Mouse (Mus musculus) CH12.LX (cell line): ENCODE results near the gene Gm20518. TPM values are rescaled to one million over a fixed set of nuclear protein-coding genes. Genes with fewer than 3 reads are reported as not detected.

ENCODE experiments used
- DNase-seq: peaks from one replicate; pipeline ENCODE4 v3.0.0-alpha.2; 2013; ENCODE audit errors: extremely low read depth
- H3K27ac ChIP-seq: 2 replicates; pipeline ENCODE4 v1.5.1; 2012; ENCODE audit warnings: low read depth, mild to moderate bottlenecking, control low read depth, moderate library complexity; ENCODE audit not compliant: insufficient read depth
- H3K27me3 ChIP-seq: replicated peaks from 2 replicates; pipeline ENCODE3; 2012; ENCODE audit warnings: inconsistent platforms
- H3K36me3 ChIP-seq, 2 experiments: replicated peaks in 1 of 2; 2 replicates each; pipeline versions ENCODE3 to v1.6.1; 2012; ENCODE audit warnings: inconsistent platforms in 1 of 2, low read length in 1 of 2, mild to moderate bottlenecking in 1 of 2, mixed read lengths in 1 of 2, moderate library complexity in 1 of 2; ENCODE audit not compliant: control insufficient read depth in 1 of 2, insufficient read depth in 1 of 2
- H3K4me1 ChIP-seq, 2 experiments: 2 replicates each; pipeline ENCODE4 v1.6.1; 2012; ENCODE audit warnings: inconsistent platforms in 1 of 2, moderate library complexity in 1 of 2; ENCODE audit not compliant: insufficient read depth in 2 of 2, control insufficient read depth in 1 of 2
- H3K4me2 ChIP-seq: 2 replicates; pipeline ENCODE4 v1.6.1; 2012; ENCODE audit warnings: low read depth, mild to moderate bottlenecking, control low read depth; ENCODE audit not compliant: poor library complexity, insufficient read depth, severe bottlenecking
- H3K4me3 ChIP-seq, 3 experiments: fragments of 150-350 bp in 1 of 3; sonication (generic) in 1 of 3; replicated peaks in 1 of 3; 2 replicates each; pipeline versions ENCODE3 to v1.5.1; 2011 to 2012; ENCODE audit warnings: low read depth in 2 of 3, low read length in 2 of 3, mild to moderate bottlenecking in 2 of 3, moderate library complexity in 2 of 3, control low read depth in 1 of 3, improper control_type of control experiment in 1 of 3, inconsistent platforms in 1 of 3, mixed read lengths in 1 of 3; ENCODE audit not compliant: poor library complexity in 1 of 3
- H3K79me2 ChIP-seq: replicated peaks from 2 replicates; pipeline ENCODE4 v1.6.1; 2012; ENCODE audit warnings: mild to moderate bottlenecking, moderate library complexity; ENCODE audit not compliant: control insufficient read depth, poor library complexity, insufficient read depth, severe bottlenecking; ENCODE audit errors: extremely low read depth
- H3K9ac ChIP-seq: 2 replicates; pipeline ENCODE4 v1.6.1; 2012; ENCODE audit warnings: low read depth, mild to moderate bottlenecking, control low read depth, moderate library complexity; ENCODE audit not compliant: insufficient read depth
- H3K9me3 ChIP-seq: replicated peaks from 2 replicates; pipeline ENCODE3; 2012; ENCODE audit warnings: low read length, inconsistent platforms, mixed read lengths
- BHLHE40 ChIP-seq: IDR thresholded peaks from 2 replicates; pipeline ENCODE4 v1.6.1; 2011; ENCODE audit warnings: mild to moderate bottlenecking, low read depth, low read length, improper control_type of control experiment
- CHD2 ChIP-seq: IDR thresholded peaks from 2 replicates; pipeline ENCODE4 v1.6.1; 2011; ENCODE audit warnings: low read length, improper control_type of control experiment
- E2F4 ChIP-seq: IDR thresholded peaks from 2 replicates; pipeline ENCODE4 v1.6.1; 2011; ENCODE audit warnings: low read depth, low read length, improper control_type of control experiment; ENCODE audit not compliant: insufficient replicate concordance
- ELF1 ChIP-seq: IDR thresholded peaks from 2 replicates; pipeline ENCODE4 v1.6.1; 2014; ENCODE audit warnings: low read depth, mild to moderate bottlenecking, inconsistent platforms, low read length, improper control_type of control experiment
- GABPA ChIP-seq: IDR thresholded peaks from 2 replicates; pipeline ENCODE4 v1.6.1; 2012; ENCODE audit warnings: low read depth, low read length, improper control_type of control experiment, inconsistent platforms; ENCODE audit not compliant: insufficient replicate concordance
- HCFC1 ChIP-seq: IDR thresholded peaks from 2 replicates; pipeline ENCODE4 v1.6.1; 2012; ENCODE audit warnings: low read depth, mild to moderate bottlenecking, inconsistent platforms, low read length, improper control_type of control experiment
- IRF4 ChIP-seq: IDR thresholded peaks from 2 replicates; pipeline ENCODE4 v1.6.1; 2014; ENCODE audit warnings: low read depth, mild to moderate bottlenecking, inconsistent platforms, low read length, improper control_type of control experiment
- JUN ChIP-seq: IDR thresholded peaks from 2 replicates; pipeline ENCODE4 v1.6.1; 2011; ENCODE audit warnings: low read depth, mild to moderate bottlenecking, low read length, improper control_type of control experiment, moderate library complexity; ENCODE audit not compliant: insufficient read depth
- JUND ChIP-seq: conservative IDR thresholded peaks from 2 replicates; pipeline ENCODE4 v1.6.1; 2011; ENCODE audit warnings: low read depth, low read length, improper control_type of control experiment
- KAT2A ChIP-seq: IDR thresholded peaks from 2 replicates; pipeline ENCODE4 v1.6.1; 2012; ENCODE audit warnings: low read length, improper control_type of control experiment, inconsistent platforms; ENCODE audit not compliant: insufficient replicate concordance
- MAFK ChIP-seq: IDR thresholded peaks from 2 replicates; pipeline ENCODE4 v1.6.1; 2011; ENCODE audit warnings: low read length, improper control_type of control experiment; ENCODE audit not compliant: insufficient replicate concordance
- MAZ ChIP-seq: IDR thresholded peaks from 2 replicates; pipeline ENCODE4 v1.6.1; 2012; ENCODE audit warnings: low read depth, mild to moderate bottlenecking, inconsistent platforms, low read length, improper control_type of control experiment, moderate library complexity
- MEF2A ChIP-seq: IDR thresholded peaks from 2 replicates; pipeline ENCODE4 v1.6.1; 2014; ENCODE audit warnings: low read depth, mild to moderate bottlenecking, inconsistent platforms, low read length, improper control_type of control experiment, borderline replicate concordance
- NRF1 ChIP-seq: IDR thresholded peaks from 2 replicates; pipeline ENCODE4 v1.6.1; 2014; ENCODE audit warnings: low read depth, mild to moderate bottlenecking, inconsistent platforms, low read length, improper control_type of control experiment, moderate library complexity
- PAX5 ChIP-seq: IDR thresholded peaks from 2 replicates; pipeline ENCODE4 v1.6.1; 2012; ENCODE audit warnings: low read length, inconsistent platforms, mixed read lengths
- POLR2A ChIP-seq: IDR thresholded peaks from 2 replicates; pipeline ENCODE4 v1.6.1; 2011; ENCODE audit warnings: low read depth, mild to moderate bottlenecking, improper control_type of control experiment, low read length
- RCOR1 ChIP-seq: conservative IDR thresholded peaks from 2 replicates; pipeline ENCODE4 v1.6.1; 2012; ENCODE audit warnings: low read depth, mild to moderate bottlenecking, inconsistent platforms, low read length, improper control_type of control experiment
- SIN3A ChIP-seq: IDR thresholded peaks from 2 replicates; pipeline ENCODE4 v1.6.1; 2012; ENCODE audit warnings: low read length, improper control_type of control experiment, inconsistent platforms
- TBP ChIP-seq: conservative IDR thresholded peaks from 2 replicates; pipeline ENCODE4 v1.6.1; 2011; ENCODE audit warnings: low read depth, low read length, improper control_type of control experiment
- UBTF ChIP-seq: IDR thresholded peaks from 2 replicates; pipeline ENCODE4 v1.6.1; 2012; ENCODE audit warnings: low read depth, mild to moderate bottlenecking, inconsistent platforms, low read length, improper control_type of control experiment, moderate library complexity
- ZC3H11A ChIP-seq: IDR thresholded peaks from 2 replicates; pipeline ENCODE4 v1.6.1; 2012; ENCODE audit warnings: low read depth, mild to moderate bottlenecking, inconsistent platforms, low read length, improper control_type of control experiment
- ZKSCAN1 ChIP-seq: IDR thresholded peaks from 2 replicates; pipeline ENCODE4 v1.6.1; 2012; ENCODE audit warnings: low read depth, inconsistent platforms, low read length, improper control_type of control experiment, borderline replicate concordance
- dilution Hi-C: fragments of 300-500 bp; cut with MboI; formaldehyde crosslinking; loops from 2 replicates; pipeline ENCODE4 v1.14.3; 2020; ENCODE audit warnings: low sequenced_read_pairs; ENCODE audit not compliant: extremely low pct_unique_long_range_greater_than_20kb, extremely low pct_ligation_motif_present
- in situ Hi-C: fragments of 300-500 bp; cut with MboI; formaldehyde crosslinking; loops from 3 replicates; pipeline ENCODE4 v1.14.3; 2019; ENCODE audit warnings: low sequenced_read_pairs, low pct_ligation_motif_present, low pct_unique_long_range_greater_than_20kb, mixed read lengths
- polyA plus RNA-seq: library from polyadenylated mRNA; unstranded; fragments of >175 nt; gene quantifications from 2 replicates; pipeline ENCODE4 v1.2.1, GENCODE M21; 2012; ENCODE audit warnings: low read depth; ENCODE audit not compliant: insufficient read length
- total RNA-seq, 2 experiments: library from RNA; depleted of rRNA; stranded (reverse); fragments of 300-350 nt in 1 of 2; fragments of >200 nt in 1 of 2; gene quantifications; 2 replicates each; pipeline ENCODE4 v1.2.3; 2012 to 2014

Gm20518 gene
- total and polyA plus RNA-seq, 3 experiments: 0.16 to 0.91 (median 0.21) TPM

GRCm38 (mm10) chr16:17898462-17898861, 7.0 kb upstream of the Gm20518 start, which contains the start of the genes Dgcr2 and Tssk2:
TSS of gene Dgcr2 (minus strand) at chr16:17898562.
TSS of gene Tssk2 (plus strand) at chr16:17898637.
- Histone ChIP-seq H3K27ac (no peak within 1 kb of the TSS), H3K27me3 (no peaks in the 10 kb centered on the region), H3K4me2 (no peak within 1 kb of the TSS), H3K4me1 (no peaks in the 10 kb centered on the region), H3K9ac (no peak within 1 kb of the TSS), H3K79me2 (no peaks in the 10 kb centered on the region), H3K36me3 (peaks cover 46 to 60% of the 10 kb centered on the region in 2 experiments)
- in situ Hi-C loops: no loop called here
- DNase-seq: no peak
- TF ChIP-seq BHLHE40 (no peak), CHD2 (no peak), PAX5 (no peak), JUND (no peak), GABPA (no peak), MAFK (no peak), TBP (no peak), ZKSCAN1 (no peak), NRF1 (no peak), POLR2A (no peak), ELF1 (no peak), HCFC1 (no peak), RCOR1 (no peak), JUN (no peak), SIN3A (no peak), IRF4 (no peak), MAZ (no peak)
- TF ChIP-seq, all 38 proteins: peak for 0
- Histone ChIP-seq H3K9me3 (no peaks in the 10 kb centered on the region), H3K4me3 (no peak within 1 kb of the TSS)
- dilution Hi-C loops: no loop called here

GRCm38 (mm10) chr16:17896091-17896490, 4.6 kb upstream of the Gm20518 start:
- dilution Hi-C loops: no loop called here
- no peak overlapping the region for H3K4me3 ChIP-seq

More at GRCm38 (mm10) chr16:17896091-17896490, 4.6 kb upstream of the Gm20518 start:
- in situ Hi-C loops: no loop called here
- Histone ChIP-seq H3K9ac (no peak overlapping the region), H3K36me3 (peaks cover 22 to 36% of the 10 kb centered on the region in 2 experiments), H3K27me3 (no peaks in the 10 kb centered on the region), H3K27ac (no peak overlapping the region), H3K4me2 (no peak overlapping the region), H3K9me3 (no peaks in the 10 kb centered on the region), H3K4me1 (peaks cover 0 to 8% of the 10 kb centered on the region in 2 experiments; a peak in 2 of 4 replicates), H3K79me2 (0 out of 2 replicates have a peak, but pooled peaks cover under 1% of the 10 kb centered on the region)
- no peak for DNase-seq
- TF ChIP-seq MEF2A (no peak), UBTF (no peak), ZC3H11A (no peak), KAT2A (no peak), E2F4 (no peak), ELF1 (no peak)
